Mouse (Mus musculus): ENCODE data around the gene Tlr2.

Gene Tlr2

GRCm38 (mm10) chr3:83827684-83828083 is 13.9 kb downstream of the Tlr2 start:
- no peak for DNase-seq

- no peak for DNase-seq
Measured at GRCm38 (mm10) chr3:83823774-83824173, 17.8 kb downstream of the Tlr2 start.

DNA sequence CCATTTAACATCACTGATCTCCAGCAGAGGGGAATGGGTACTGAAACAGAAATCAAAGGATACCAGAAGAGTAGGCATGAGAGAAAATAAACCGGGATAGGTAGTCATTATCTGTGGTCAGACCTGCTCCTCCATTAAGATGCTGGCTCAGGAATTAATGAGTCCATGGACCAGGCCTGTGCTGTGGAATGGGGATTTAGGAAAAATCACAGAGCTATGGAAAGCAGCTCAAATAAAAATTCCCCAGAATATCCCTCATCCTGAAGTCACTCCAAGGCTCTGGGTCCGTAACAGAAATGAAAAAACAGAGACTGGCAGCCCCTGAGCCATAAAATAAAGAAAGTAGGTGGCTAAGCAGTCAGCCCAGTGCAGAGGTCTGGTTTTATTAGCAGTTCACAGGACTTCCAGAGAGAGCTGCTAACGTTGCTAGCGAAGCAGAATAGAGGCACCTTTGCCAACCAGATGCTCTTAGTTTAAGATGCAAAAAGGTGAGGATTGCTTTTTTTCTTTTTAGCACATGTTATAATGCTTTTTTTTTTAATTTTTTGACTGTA is 25.1 kb downstream of the Tlr2 start:
- no peak for DNase-seq

- DNase-seq, result no peak
Measured at GRCm38 (mm10) chr3:83812863-83813262, 28.7 kb downstream of the Tlr2 start.

GRCm38 (mm10) chr3:83811987-83812386 is 29.6 kb downstream of the Tlr2 start:
- DNase-seq, result no peak

- no peak for DNase-seq
Measured at GRCm38 (mm10) chr3:83808483-83808882, 33.1 kb downstream of the Tlr2 start.

- DNase-seq, result no peak
Measured at GRCm38 (mm10) chr3:83801649-83802155, 39.9 kb downstream of the Tlr2 start.

- DNase-seq, result no peak
Measured at GRCm38 (mm10) chr3:83799486-83799885, 42.1 kb downstream of the Tlr2 start.

GRCm38 (mm10) chr3:83797828-83798227 is 43.7 kb downstream of the Tlr2 start:
- peak; percentile 56 to 69 for DNase-seq

- no peak for DNase-seq
Measured at GRCm38 (mm10) chr3:83797098-83797497, 44.5 kb downstream of the Tlr2 start.

GRCm38 (mm10) chr3:83791444-83791843 is 50.1 kb downstream of the Tlr2 start:
- DNase-seq, result no peak

DNA sequence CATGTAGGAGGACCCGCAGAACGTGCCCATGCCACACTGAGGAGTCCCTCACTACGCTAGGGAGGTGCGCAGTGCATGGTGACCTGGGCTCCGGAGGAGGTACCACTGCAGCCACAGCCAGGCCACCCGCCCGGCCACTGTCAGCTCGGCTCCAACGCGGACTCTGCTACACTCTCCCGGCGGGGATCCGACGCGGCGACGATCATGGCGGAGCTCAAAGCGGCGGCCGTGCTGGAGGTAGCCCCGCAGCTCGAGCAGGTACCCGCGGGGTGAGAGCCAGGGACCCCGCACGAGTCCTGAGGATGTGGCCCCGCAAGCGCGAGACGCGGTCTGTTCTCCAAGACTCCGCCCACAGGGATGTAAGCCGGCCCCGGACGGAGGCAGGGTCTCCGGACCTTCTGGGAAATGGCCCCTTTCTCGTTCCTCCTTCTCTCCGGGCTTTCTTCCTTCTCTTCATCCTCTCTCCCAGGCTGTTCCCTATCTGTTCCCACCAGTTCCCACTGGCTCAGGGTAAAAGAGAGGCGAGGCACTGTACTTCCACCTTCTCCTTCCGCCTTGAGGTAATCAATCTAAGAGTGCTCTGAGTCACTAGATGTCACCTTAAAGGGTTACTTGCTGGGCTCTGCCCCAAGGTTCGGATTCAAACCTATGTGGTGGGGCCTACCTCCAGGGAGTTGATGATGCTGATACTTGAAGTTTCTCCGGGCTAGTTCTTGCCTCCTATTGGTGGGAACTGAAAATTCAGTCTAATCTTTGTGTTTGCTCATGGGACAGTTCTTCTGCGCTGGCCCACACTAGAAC is 51.7 kb downstream of the Tlr2 start:
- DNase-seq, result peak; percentile 19 to 25

DNA sequence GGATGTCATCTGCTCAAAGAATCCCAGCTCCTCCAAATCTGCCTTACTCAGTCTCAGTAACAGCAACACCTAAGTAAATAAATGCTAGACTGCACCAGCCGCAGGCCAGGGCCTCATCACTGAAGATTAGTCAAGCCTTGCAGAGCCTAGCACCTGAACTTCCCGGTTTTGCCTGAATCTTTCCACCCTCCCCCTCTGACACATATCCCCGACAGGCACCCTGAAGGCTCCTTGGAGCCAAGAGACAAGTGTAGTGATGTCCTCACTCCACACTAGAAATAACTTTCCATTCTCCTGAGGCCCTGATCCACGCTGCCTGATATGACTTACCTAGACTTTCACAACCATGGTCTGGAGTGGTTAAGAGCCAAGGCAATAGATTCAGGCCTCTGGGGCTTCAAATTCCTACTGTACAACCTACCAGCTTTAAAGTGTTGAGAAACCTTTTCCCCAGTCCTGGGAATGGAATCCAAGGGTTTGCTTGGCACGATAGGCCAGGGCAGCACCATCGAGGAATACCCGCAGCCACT is 53.7 kb downstream of the Tlr2 start:
- DNase-seq, result no peak

DNA sequence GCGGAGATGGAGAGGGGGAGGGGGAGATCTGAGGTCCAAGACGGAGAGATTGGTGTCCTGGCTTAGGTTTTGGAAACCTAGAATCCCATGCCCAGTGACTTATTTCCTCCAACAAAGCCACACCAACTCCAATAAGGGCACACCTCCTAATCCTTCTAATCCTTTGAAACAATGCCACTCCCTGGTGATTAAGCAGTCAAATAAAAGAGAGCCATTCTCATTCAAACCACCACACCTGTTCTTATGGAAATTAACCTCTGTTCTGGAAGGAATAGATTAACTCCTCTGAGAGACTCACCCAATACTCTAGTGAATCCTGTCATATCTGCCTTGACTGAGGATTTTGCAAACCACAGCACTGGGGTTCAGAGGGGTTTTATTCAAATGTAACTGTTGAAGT is 54.5 kb downstream of the Tlr2 start:
- DNase-seq, result no peak

Measured in cerebellum, postnatal 14 days (tissue).